Mouse (Mus musculus) CH12.LX (cell line): ENCODE measurements around the gene Bcdin3d. TPM values are rescaled to one million over a fixed set of nuclear protein-coding genes. Genes with fewer than 3 reads are reported as not detected.

Experiments
- DNase-seq: peaks from one replicate; pipeline ENCODE4 v3.0.0-alpha.2; 2013; ENCODE audit errors: extremely low read depth
- H3K27ac ChIP-seq: 2 replicates; pipeline ENCODE4 v1.5.1; 2012; ENCODE audit warnings: low read depth, mild to moderate bottlenecking, control low read depth, moderate library complexity; ENCODE audit not compliant: insufficient read depth
- H3K27me3 ChIP-seq: replicated peaks from 2 replicates; pipeline ENCODE3; 2012; ENCODE audit warnings: inconsistent platforms
- H3K36me3 ChIP-seq, 2 experiments: replicated peaks in 1 of 2; 2 replicates each; pipeline versions ENCODE3 to v1.6.1; 2012; ENCODE audit warnings: inconsistent platforms in 1 of 2, low read length in 1 of 2, mild to moderate bottlenecking in 1 of 2, mixed read lengths in 1 of 2, moderate library complexity in 1 of 2; ENCODE audit not compliant: control insufficient read depth in 1 of 2, insufficient read depth in 1 of 2
- H3K4me1 ChIP-seq, 2 experiments: 2 replicates each; pipeline ENCODE4 v1.6.1; 2012; ENCODE audit warnings: inconsistent platforms in 1 of 2, moderate library complexity in 1 of 2; ENCODE audit not compliant: insufficient read depth in 2 of 2, control insufficient read depth in 1 of 2
- H3K4me2 ChIP-seq: 2 replicates; pipeline ENCODE4 v1.6.1; 2012; ENCODE audit warnings: low read depth, mild to moderate bottlenecking, control low read depth; ENCODE audit not compliant: poor library complexity, insufficient read depth, severe bottlenecking
- H3K4me3 ChIP-seq, 3 experiments: fragments of 150-350 bp in 1 of 3; sonication (generic) in 1 of 3; replicated peaks in 1 of 3; 2 replicates each; pipeline versions ENCODE3 to v1.5.1; 2011 to 2012; ENCODE audit warnings: low read depth in 2 of 3, low read length in 2 of 3, mild to moderate bottlenecking in 2 of 3, moderate library complexity in 2 of 3, control low read depth in 1 of 3, improper control_type of control experiment in 1 of 3, inconsistent platforms in 1 of 3, mixed read lengths in 1 of 3; ENCODE audit not compliant: poor library complexity in 1 of 3
- H3K79me2 ChIP-seq: replicated peaks from 2 replicates; pipeline ENCODE4 v1.6.1; 2012; ENCODE audit warnings: mild to moderate bottlenecking, moderate library complexity; ENCODE audit not compliant: control insufficient read depth, poor library complexity, insufficient read depth, severe bottlenecking; ENCODE audit errors: extremely low read depth
- H3K9ac ChIP-seq: 2 replicates; pipeline ENCODE4 v1.6.1; 2012; ENCODE audit warnings: low read depth, mild to moderate bottlenecking, control low read depth, moderate library complexity; ENCODE audit not compliant: insufficient read depth
- H3K9me3 ChIP-seq: replicated peaks from 2 replicates; pipeline ENCODE3; 2012; ENCODE audit warnings: low read length, inconsistent platforms, mixed read lengths
- CTCF ChIP-seq, 2 experiments: IDR thresholded peaks in 1 of 2; conservative IDR thresholded peaks in 1 of 2; 2 replicates each; pipeline ENCODE4 v1.5.1; 2011 to 2012; ENCODE audit warnings: low read depth in 2 of 2, low read length in 2 of 2, improper control_type of control experiment in 1 of 2, inconsistent platforms in 1 of 2, mild to moderate bottlenecking in 1 of 2, moderate library complexity in 1 of 2
- ELF1 ChIP-seq: IDR thresholded peaks from 2 replicates; pipeline ENCODE4 v1.6.1; 2014; ENCODE audit warnings: low read depth, mild to moderate bottlenecking, inconsistent platforms, low read length, improper control_type of control experiment
- EP300 ChIP-seq: IDR thresholded peaks from 2 replicates; pipeline ENCODE4 v1.6.1; 2011; ENCODE audit warnings: low read length, improper control_type of control experiment
- ETS1 ChIP-seq: conservative IDR thresholded peaks from 2 replicates; pipeline ENCODE4 v1.6.1; 2012; ENCODE audit warnings: low read depth, mild to moderate bottlenecking, inconsistent platforms, low read length, improper control_type of control experiment, moderate library complexity
- GABPA ChIP-seq: IDR thresholded peaks from 2 replicates; pipeline ENCODE4 v1.6.1; 2012; ENCODE audit warnings: low read depth, low read length, improper control_type of control experiment, inconsistent platforms; ENCODE audit not compliant: insufficient replicate concordance
- HCFC1 ChIP-seq: IDR thresholded peaks from 2 replicates; pipeline ENCODE4 v1.6.1; 2012; ENCODE audit warnings: low read depth, mild to moderate bottlenecking, inconsistent platforms, low read length, improper control_type of control experiment
- JUND ChIP-seq: conservative IDR thresholded peaks from 2 replicates; pipeline ENCODE4 v1.6.1; 2011; ENCODE audit warnings: low read depth, low read length, improper control_type of control experiment
- KAT2A ChIP-seq: IDR thresholded peaks from 2 replicates; pipeline ENCODE4 v1.6.1; 2012; ENCODE audit warnings: low read length, improper control_type of control experiment, inconsistent platforms; ENCODE audit not compliant: insufficient replicate concordance
- MAFK ChIP-seq: IDR thresholded peaks from 2 replicates; pipeline ENCODE4 v1.6.1; 2011; ENCODE audit warnings: low read length, improper control_type of control experiment; ENCODE audit not compliant: insufficient replicate concordance
- MXI1 ChIP-seq: IDR thresholded peaks from 2 replicates; pipeline ENCODE4 v1.6.1; 2011; ENCODE audit warnings: mild to moderate bottlenecking, low read depth, low read length, improper control_type of control experiment
- NELFE ChIP-seq: IDR thresholded peaks from 2 replicates; pipeline ENCODE4 v1.6.1; 2011; ENCODE audit warnings: low read depth, low read length, improper control_type of control experiment
- PAX5 ChIP-seq: IDR thresholded peaks from 2 replicates; pipeline ENCODE4 v1.6.1; 2012; ENCODE audit warnings: low read length, inconsistent platforms, mixed read lengths
- SIN3A ChIP-seq: IDR thresholded peaks from 2 replicates; pipeline ENCODE4 v1.6.1; 2012; ENCODE audit warnings: low read length, improper control_type of control experiment, inconsistent platforms
- SMC3 ChIP-seq: IDR thresholded peaks from 2 replicates; pipeline ENCODE4 v1.6.1; 2011; ENCODE audit warnings: low read depth, low read length, improper control_type of control experiment
- TBP ChIP-seq: conservative IDR thresholded peaks from 2 replicates; pipeline ENCODE4 v1.6.1; 2011; ENCODE audit warnings: low read depth, low read length, improper control_type of control experiment
- ZC3H11A ChIP-seq: IDR thresholded peaks from 2 replicates; pipeline ENCODE4 v1.6.1; 2012; ENCODE audit warnings: low read depth, mild to moderate bottlenecking, inconsistent platforms, low read length, improper control_type of control experiment
- ZNF384 ChIP-seq: IDR thresholded peaks from 2 replicates; pipeline ENCODE4 v1.6.1; 2012; ENCODE audit warnings: low read depth, low read length, improper control_type of control experiment, inconsistent platforms
- dilution Hi-C: fragments of 300-500 bp; cut with MboI; formaldehyde crosslinking; loops from 2 replicates; pipeline ENCODE4 v1.14.3; 2020; ENCODE audit warnings: low sequenced_read_pairs; ENCODE audit not compliant: extremely low pct_unique_long_range_greater_than_20kb, extremely low pct_ligation_motif_present
- in situ Hi-C: fragments of 300-500 bp; cut with MboI; formaldehyde crosslinking; loops from 3 replicates; pipeline ENCODE4 v1.14.3; 2019; ENCODE audit warnings: low sequenced_read_pairs, low pct_ligation_motif_present, low pct_unique_long_range_greater_than_20kb, mixed read lengths
- polyA plus RNA-seq: library from polyadenylated mRNA; unstranded; fragments of >175 nt; gene quantifications from 2 replicates; pipeline ENCODE4 v1.2.1, GENCODE M21; 2012; ENCODE audit warnings: low read depth; ENCODE audit not compliant: insufficient read length
- total RNA-seq, 2 experiments: library from RNA; depleted of rRNA; stranded (reverse); fragments of 300-350 nt in 1 of 2; fragments of >200 nt in 1 of 2; gene quantifications; 2 replicates each; pipeline ENCODE4 v1.2.3; 2012 to 2014

Gene Bcdin3d
- total and polyA plus RNA-seq, 3 experiments = 13.8 to 15.3 (median 14.2) TPM

- no peaks in the 10 kb centered on the region for H3K79me2 ChIP-seq
- DNase-seq = no peak
- no peak overlapping the region for H3K4me2 ChIP-seq
- no peak for TF ChIP-seq PAX5
- TF ChIP-seq CTCF (conservative IDR thresholded peaks at IDR 0.05 in 1 of 2, IDR thresholded peaks at IDR 0.05 in 1 of 2; ENCODE audit: low read depth in 2 of 2, low read length in 2 of 2) = no peak
- no peak for TF ChIP-seq MXI1
- no peak for TF ChIP-seq NELFE
- no peak for TF ChIP-seq MAFK
- no peak for TF ChIP-seq HCFC1
- TF ChIP-seq ZC3H11A = no peak
- TF ChIP-seq ELF1 = no peak
- no peak overlapping the region for H3K9ac ChIP-seq
- H3K36me3 ChIP-seq = no peaks in the 10 kb centered on the region
- H3K4me1 ChIP-seq = no peaks in the 10 kb centered on the region
- peaks cover 6% of the 10 kb centered on the region for H3K9me3 ChIP-seq
- in situ Hi-C loops (loop anchor here (5.0 kb wide), 1 partner anchor 43 kb away; no protein-coding TSS in a partner anchor), dilution Hi-C loops (no loop called here)
- H3K27ac ChIP-seq = no peak overlapping the region
- H3K27me3 ChIP-seq = peaks cover 95% of the 10 kb centered on the region
- no peak overlapping the region for H3K4me3 ChIP-seq
Observed at GRCm38 (mm10) chr15:99519626-99520025, 45.1 kb upstream of the Bcdin3d start.

- TF ChIP-seq ZNF384 (no peak), NELFE (no peak), SIN3A (no peak), KAT2A (no peak), ETS1 (no peak), JUND (no peak), GABPA (no peak), SMC3 (no peak), TBP (no peak), EP300 (no peak)
- in situ Hi-C loops = no loop called here
- DNase-seq = no peak
- peaks cover 6% of the 10 kb centered on the region for H3K9me3 ChIP-seq
- H3K27ac ChIP-seq = no peak overlapping the region
- no peak overlapping the region for H3K4me2 ChIP-seq
- H3K4me1 ChIP-seq = peaks cover 0 to 4% of the 10 kb centered on the region in 2 experiments; a peak in 1 of 4 replicates
- no peaks in the 10 kb centered on the region for H3K36me3 ChIP-seq
- H3K4me3 ChIP-seq = no peak overlapping the region
- H3K79me2 ChIP-seq = no peaks in the 10 kb centered on the region
- H3K27me3 ChIP-seq = peaks cover 96% of the 10 kb centered on the region
- dilution Hi-C loops = no loop called here
- H3K9ac ChIP-seq = no peak overlapping the region
Observed at GRCm38 (mm10) chr15:99517715-99518114, 43.2 kb upstream of the Bcdin3d start.
